Mouse (Mus musculus): Measurements from ENCODE around the gene Slc22a17. TPM values are rescaled to one million over a fixed set of nuclear protein-coding genes. Genes with fewer than 3 reads are reported as not detected.

Gene Slc22a17
- polyA plus RNA-seq, 2 experiments from 2014 or later: 0.52 to 1.1 TPM

GRCm38 (mm10) chr14:54938431-54939219 lies 25.7 kb upstream of the Slc22a17 start:
- ATAC-seq: no peak

DNA sequence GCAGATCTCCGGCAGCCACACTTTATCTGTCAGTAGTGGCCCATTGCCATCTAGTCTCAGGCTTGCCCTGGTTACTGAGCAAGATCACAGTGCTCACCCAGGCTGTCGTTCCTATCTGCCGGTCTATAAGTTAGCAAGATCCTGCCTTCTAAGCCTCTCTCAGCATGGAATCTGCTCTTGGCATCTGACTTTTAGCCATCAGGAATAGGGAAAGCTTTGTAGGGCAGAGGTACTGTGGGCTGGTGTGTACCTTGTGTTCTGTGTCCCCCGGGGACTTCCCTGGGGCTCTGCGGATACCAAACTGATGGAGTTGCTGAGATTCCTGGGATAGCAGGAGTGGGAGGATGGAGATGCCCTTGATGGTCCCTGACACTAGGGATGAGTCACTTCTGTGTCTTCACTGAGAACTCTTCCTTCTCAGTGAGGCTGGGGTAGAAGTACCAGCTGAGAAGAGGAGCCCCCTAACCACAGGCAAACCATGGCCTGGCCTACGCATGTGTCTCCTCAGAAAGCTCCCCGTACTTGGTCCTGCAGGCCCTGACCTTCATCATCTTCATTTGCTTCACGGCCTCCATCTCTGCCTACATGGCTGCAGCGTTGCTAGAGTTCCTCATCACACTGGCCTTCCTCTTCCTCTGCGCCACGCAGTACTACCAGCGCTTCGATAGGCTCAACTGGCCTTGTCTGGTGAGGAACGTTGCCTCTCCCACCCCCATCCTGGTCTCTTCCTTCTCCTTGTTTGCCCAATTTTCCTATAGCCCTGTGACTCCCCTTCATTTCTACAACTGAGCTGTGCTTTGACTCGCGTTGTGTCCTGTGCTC lies 24.6 kb upstream of the Slc22a17 start:
- ATAC-seq: no peak

DNA sequence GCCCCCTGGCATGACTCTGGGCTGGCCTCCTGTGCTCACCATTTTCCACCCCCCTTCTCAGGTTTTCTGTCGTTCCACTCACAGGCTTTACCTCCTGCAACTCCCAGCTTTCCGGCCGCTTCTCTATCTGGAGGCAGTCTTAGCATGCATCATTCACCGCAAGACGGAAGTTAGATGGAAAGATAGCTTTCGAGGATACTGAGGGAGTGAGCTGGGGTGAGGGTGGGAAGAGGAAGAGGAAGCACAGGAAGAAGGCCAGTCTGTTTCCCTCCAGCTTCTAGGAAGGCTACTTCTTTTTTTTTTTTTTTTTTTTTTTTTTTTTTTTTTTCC lies 23.9 kb upstream of the Slc22a17 start:
- no peak for ATAC-seq

- no peak for ATAC-seq
These were observed 23.2 kb upstream of the Slc22a17 start, which contains the start of gene Cmtm5 for GRCm38 (mm10) chr14:54935904-54936830. TSS of gene Cmtm5 (plus strand) at chr14:54936261.

GRCm38 (mm10) chr14:54932645-54933150 lies 19.8 kb upstream of the Slc22a17 start, which contains the start of gene Il25:
TSS of gene Il25 (plus strand) at chr14:54932695.
- no peak for ATAC-seq

DNA sequence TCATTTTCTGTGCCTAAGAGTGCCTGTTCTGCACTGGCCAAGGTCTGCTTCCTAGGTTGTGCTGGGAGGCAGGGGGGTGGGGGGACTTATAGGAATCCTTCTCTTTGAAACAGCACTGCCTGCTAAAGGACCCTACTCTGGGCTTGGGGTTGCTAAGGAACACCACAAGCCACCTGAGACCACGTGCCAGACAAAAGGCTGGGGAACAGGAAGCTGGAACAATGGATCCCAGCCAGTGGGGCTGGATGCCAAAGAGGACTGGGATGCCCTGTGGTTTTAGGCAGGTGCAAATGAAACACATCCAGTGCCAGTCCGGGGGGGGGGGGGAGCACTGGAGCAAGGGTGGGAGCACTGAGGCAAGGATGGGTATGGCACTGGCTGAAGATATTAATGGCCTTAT lies 17.5 kb upstream of the Slc22a17 start:
- no peak for ATAC-seq

DNA sequence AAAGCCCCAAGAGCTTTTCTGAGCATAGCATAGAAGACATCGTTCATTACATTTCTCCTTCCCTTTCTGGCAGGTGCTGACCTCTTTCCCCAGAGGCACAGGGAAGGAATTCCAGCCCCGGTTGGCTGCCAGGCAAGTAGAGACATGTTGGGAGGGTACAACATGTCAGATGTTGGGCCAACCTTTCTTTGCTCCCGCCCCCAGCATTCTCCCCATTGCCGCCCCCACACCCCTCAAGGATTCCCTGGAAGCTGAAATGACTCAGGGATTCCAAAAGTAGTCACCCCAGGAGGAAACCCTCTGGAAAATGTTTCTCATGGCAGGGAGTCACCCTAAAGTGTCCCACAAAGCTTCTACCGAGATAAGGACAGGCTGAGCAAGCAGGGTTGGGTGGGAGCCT lies 16.9 kb upstream of the Slc22a17 start:
- ATAC-seq: no peak

- no peak for ATAC-seq
These were observed 14.4 kb upstream of the Slc22a17 start for GRCm38 (mm10) chr14:54927296-54927695.

- no peak for ATAC-seq
These were observed 13.6 kb upstream of the Slc22a17 start for GRCm38 (mm10) chr14:54926401-54927158.

GRCm38 (mm10) chr14:54925349-54926342 lies 12.7 kb upstream of the Slc22a17 start, which contains the start of gene Efs:
TSS of gene Efs (minus strand) at chr14:54926126.
- no peak for ATAC-seq

GRCm38 (mm10) chr14:54924641-54925348 lies 11.9 kb upstream of the Slc22a17 start:
- no peak for ATAC-seq

DNA sequence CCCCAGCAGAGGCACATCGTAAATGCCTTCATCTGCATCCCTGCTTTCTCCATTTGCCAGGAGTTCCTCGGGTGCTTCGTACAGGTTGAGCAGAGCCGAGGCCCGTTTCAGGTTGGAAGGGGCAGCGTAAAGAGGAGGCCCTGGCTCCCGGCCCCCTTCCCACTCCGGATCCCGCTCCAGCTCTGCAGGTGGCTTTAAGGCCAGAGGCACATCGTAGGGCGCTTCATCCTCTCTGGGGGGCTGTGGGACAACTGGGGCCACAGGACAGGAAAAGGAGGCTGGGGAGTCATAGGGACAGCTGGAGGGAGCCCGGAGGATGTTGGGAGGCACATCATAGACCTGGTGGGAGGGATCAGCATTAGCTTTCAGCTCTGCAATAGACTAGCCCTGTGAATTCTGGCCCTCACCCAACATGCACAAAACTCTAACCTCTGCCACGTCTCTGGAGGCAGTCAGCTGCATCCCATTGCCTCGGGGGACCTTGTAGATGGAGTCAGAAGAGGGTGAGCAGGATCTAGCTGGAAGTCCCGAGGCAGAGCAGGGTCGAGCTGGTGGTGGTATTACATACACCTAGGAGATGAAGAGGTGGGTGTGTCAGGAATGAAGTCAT lies 7.2 kb upstream of the Slc22a17 start:
- ATAC-seq: no peak

- no peak for ATAC-seq
These were observed 411 bp upstream of the Slc22a17 start for GRCm38 (mm10) chr14:54913343-54913742.

- ATAC-seq: no peak
These were observed 652 bp downstream of the Slc22a17 start for GRCm38 (mm10) chr14:54912109-54912850.

DNA sequence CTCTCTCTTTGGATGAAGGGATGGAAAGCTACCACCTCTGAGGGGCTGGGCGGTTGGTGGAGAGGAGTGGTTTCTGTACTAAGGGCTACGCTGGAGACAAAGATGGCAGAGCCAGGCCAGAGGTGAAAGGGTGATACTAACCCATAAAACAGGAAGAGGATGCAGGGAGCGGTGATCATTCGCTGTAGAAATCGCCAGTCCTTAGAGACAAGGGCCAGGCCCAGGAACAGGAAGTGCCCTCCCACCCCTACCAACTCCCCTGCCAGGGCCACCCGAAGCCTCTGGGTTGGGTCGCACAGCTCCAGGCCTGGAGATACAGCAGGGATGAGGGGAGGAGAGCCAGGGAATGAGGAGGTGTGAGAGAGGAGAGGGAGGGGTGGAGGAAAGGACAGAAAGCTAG lies 4.2 kb downstream of the Slc22a17 start:
- no peak for ATAC-seq

DNA sequence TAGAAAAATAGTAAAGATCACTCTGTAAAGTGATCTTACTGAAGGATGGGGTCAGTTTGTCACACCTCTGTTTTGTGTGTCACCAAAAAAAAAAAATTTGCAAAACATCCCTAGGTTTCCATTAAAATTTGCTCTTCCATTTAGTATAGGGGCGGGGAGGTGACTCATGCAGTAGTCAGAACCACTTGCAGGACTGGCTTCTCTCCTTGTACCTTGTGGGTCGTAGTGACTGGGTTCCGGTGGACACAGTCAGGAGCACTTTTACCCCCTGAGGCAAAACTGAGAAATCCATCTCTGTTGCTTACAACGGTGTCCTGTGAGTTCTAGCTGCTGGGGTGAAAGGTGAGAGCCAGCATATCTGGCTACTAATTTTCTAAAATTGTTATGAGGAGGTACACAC lies 9.3 kb downstream of the Slc22a17 start:
- no peak for ATAC-seq

- ATAC-seq: peak; percentile 72
These were observed 12.5 kb downstream of the Slc22a17 start for GRCm38 (mm10) chr14:54900383-54900782.

GRCm38 (mm10) chr14:54897445-54897844 lies 15.5 kb downstream of the Slc22a17 start:
- ATAC-seq: no peak
